Mouse (Mus musculus): ENCODE measurements around the gene Nfib. TPM values are rescaled to one million over a fixed set of nuclear protein-coding genes. Genes with fewer than 3 reads are reported as not detected.
A peak's percentile ranks its signal among the peaks of the same experiment; 100 is the strongest.

The Nfib gene
- polyA plus RNA-seq, 1 experiment from 2014 or later, result 59.0 TPM

- H3K4me1 ChIP-seq (ENCODE audit: control insufficient read depth, insufficient read depth, low read length), result peaks cover 58% of the 10 kb centered on the region
- H3K27me3 ChIP-seq (ENCODE audit: control insufficient read depth, insufficient read depth, low read length), result no peaks in the 10 kb centered on the region
- no peak overlapping the region for H3K4me3 ChIP-seq (ENCODE audit: low read depth, low read length)
- WGBS (ENCODE audit: insufficient replicate concordance), result 77% methylated on average over 22 of the region's 22 CpGs
- H3K27ac ChIP-seq (ENCODE audit: low read depth, low read length), result no peak overlapping the region
- no peaks in the 10 kb centered on the region for H3K9me3 ChIP-seq (replicated peaks; ENCODE audit: control insufficient read depth, low read length)
- H3K4me2 ChIP-seq, result no peak overlapping the region
- no peak overlapping the region for H3K9ac ChIP-seq (ENCODE audit: low read depth, low read length)
- ATAC-seq (replicated peaks; ENCODE audit: insufficient number of reproducible peaks, low FRiP score, low TSS enrichment), result no peak
- H3K36me3 ChIP-seq (ENCODE audit: control insufficient read depth, insufficient read depth, low read length), result no peaks in the 10 kb centered on the region
These were observed 296.8 kb downstream of the Nfib start for GRCm38 (mm10) chr4:82408463-82409404.

GRCm38 (mm10) chr4:82406511-82406910, 299.0 kb downstream of the Nfib start:
- no peak overlapping the region for H3K4me3 ChIP-seq (ENCODE audit: low read depth, low read length)
- peaks cover 54% of the 10 kb centered on the region for H3K4me1 ChIP-seq (ENCODE audit: control insufficient read depth, insufficient read depth, low read length)
- ATAC-seq (replicated peaks; ENCODE audit: insufficient number of reproducible peaks, low FRiP score, low TSS enrichment), result no peak
- no peaks in the 10 kb centered on the region for H3K9me3 ChIP-seq (replicated peaks; ENCODE audit: control insufficient read depth, low read length)
- 52% methylated on average over 6 of the region's 6 CpGs for WGBS (ENCODE audit: insufficient replicate concordance)
- no peak overlapping the region for H3K9ac ChIP-seq (ENCODE audit: low read depth, low read length)
- H3K27me3 ChIP-seq (ENCODE audit: control insufficient read depth, insufficient read depth, low read length), result no peaks in the 10 kb centered on the region
- H3K36me3 ChIP-seq (ENCODE audit: control insufficient read depth, insufficient read depth, low read length), result no peaks in the 10 kb centered on the region
- no peak overlapping the region; the same call in 1 of the 2 replicates for H3K4me2 ChIP-seq
- no peak overlapping the region for H3K27ac ChIP-seq (ENCODE audit: low read depth, low read length)

DNA sequence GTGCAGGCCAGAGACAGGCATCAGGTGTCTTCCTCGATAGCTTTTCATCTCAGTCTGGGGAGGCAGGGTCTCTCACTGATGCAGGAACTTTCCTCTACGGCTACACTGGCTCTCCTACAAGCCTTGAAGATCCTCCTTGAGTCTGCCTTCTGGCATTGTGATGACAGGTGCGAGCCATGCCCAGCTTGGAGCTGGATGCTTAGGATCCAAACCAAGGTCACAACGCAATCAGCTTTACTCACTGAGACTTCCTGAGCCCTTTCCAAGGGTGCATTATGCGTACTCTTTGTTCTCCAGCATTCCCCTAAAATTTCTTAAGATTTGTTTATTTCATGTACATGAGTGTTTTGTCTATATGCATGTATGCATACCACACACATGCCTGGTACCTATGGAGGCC, 299.8 kb downstream of the Nfib start:
- ATAC-seq (replicated peaks; ENCODE audit: insufficient number of reproducible peaks, low FRiP score, low TSS enrichment), result no peak
- Histone ChIP-seq H3K4me2 (no peak overlapping the region), H3K4me3 (ENCODE audit: low read depth, low read length) (no peak overlapping the region), H3K27ac (ENCODE audit: low read depth, low read length) (peak overlapping the region; percentile 41; the same call in 1 of the 2 replicates), H3K9ac (ENCODE audit: low read depth, low read length) (no peak overlapping the region), H3K27me3 (ENCODE audit: control insufficient read depth, insufficient read depth, low read length) (no peaks in the 10 kb centered on the region), H3K4me1 (ENCODE audit: control insufficient read depth, insufficient read depth, low read length) (peaks cover 56% of the 10 kb centered on the region), H3K36me3 (ENCODE audit: control insufficient read depth, insufficient read depth, low read length) (no peaks in the 10 kb centered on the region), H3K9me3 (replicated peaks; ENCODE audit: control insufficient read depth, low read length) (no peaks in the 10 kb centered on the region)
- 84% methylated on average over 5 of the region's 5 CpGs for WGBS (ENCODE audit: insufficient replicate concordance)

- Histone ChIP-seq H3K36me3 (ENCODE audit: control insufficient read depth, insufficient read depth, low read length) (no peaks in the 10 kb centered on the region), H3K4me3 (ENCODE audit: low read depth, low read length) (no peak overlapping the region), H3K9ac (ENCODE audit: low read depth, low read length) (no peak overlapping the region), H3K27ac (ENCODE audit: low read depth, low read length) (peak overlapping the region; percentile 59), H3K9me3 (replicated peaks; ENCODE audit: control insufficient read depth, low read length) (no peaks in the 10 kb centered on the region), H3K4me2 (peak overlapping the region; percentile 33), H3K27me3 (ENCODE audit: control insufficient read depth, insufficient read depth, low read length) (no peaks in the 10 kb centered on the region), H3K4me1 (ENCODE audit: control insufficient read depth, insufficient read depth, low read length) (peaks cover 67% of the 10 kb centered on the region)
- ATAC-seq (replicated peaks; ENCODE audit: insufficient number of reproducible peaks, low FRiP score, low TSS enrichment), result 0 out of 2 replicates have a peak, but pooled peaks have one; percentile 21
- WGBS (ENCODE audit: insufficient replicate concordance), result 47% methylated on average over 13 of the region's 13 CpGs
These were observed 301.4 kb downstream of the Nfib start for GRCm38 (mm10) chr4:82403975-82404651.

GRCm38 (mm10) chr4:82402666-82403065, 302.9 kb downstream of the Nfib start:
- Histone ChIP-seq H3K4me1 (ENCODE audit: control insufficient read depth, insufficient read depth, low read length) (peaks cover 61% of the 10 kb centered on the region), H3K36me3 (ENCODE audit: control insufficient read depth, insufficient read depth, low read length) (no peaks in the 10 kb centered on the region), H3K9me3 (replicated peaks; ENCODE audit: control insufficient read depth, low read length) (no peaks in the 10 kb centered on the region), H3K4me3 (ENCODE audit: low read depth, low read length) (no peak overlapping the region), H3K27me3 (ENCODE audit: control insufficient read depth, insufficient read depth, low read length) (no peaks in the 10 kb centered on the region), H3K9ac (ENCODE audit: low read depth, low read length) (no peak overlapping the region), H3K4me2 (no peak overlapping the region), H3K27ac (ENCODE audit: low read depth, low read length) (no peak overlapping the region)
- 84% methylated on average over 9 of the region's 9 CpGs for WGBS (ENCODE audit: insufficient replicate concordance)
- ATAC-seq (replicated peaks; ENCODE audit: insufficient number of reproducible peaks, low FRiP score, low TSS enrichment), result no peak

DNA sequence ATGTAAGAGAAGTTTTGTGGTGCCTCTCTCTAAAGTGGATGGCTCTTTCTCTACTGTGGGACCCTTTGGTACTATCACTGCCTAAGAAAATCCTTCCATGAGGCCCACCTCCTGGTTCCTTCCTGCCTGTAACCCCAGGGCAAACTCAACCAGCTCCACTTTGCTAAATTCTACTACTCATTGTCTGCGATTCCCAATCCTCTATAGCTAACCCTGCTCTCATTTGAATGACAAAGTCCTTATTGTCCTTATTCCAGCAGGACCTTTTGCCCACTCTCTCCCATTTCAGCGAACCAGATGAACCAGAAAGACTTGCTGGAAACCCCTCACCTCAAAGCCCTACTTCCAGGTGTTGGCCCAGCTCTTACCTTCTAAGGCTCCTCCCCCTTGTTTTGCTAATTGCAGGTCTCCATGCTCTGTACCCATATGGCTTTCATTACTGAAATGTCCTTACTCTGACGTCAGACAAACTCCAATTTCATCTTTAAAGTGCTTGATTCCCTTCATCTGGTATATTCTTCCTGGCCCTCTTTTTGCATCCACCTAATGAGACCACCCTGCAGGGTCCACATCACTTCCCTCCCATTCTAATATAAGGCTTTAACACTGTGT, 304.0 kb downstream of the Nfib start:
- H3K4me2 ChIP-seq, result no peak overlapping the region
- no peak overlapping the region for H3K27ac ChIP-seq (ENCODE audit: low read depth, low read length)
- no peak overlapping the region for H3K4me3 ChIP-seq (ENCODE audit: low read depth, low read length)
- H3K27me3 ChIP-seq (ENCODE audit: control insufficient read depth, insufficient read depth, low read length), result no peaks in the 10 kb centered on the region
- no peaks in the 10 kb centered on the region for H3K36me3 ChIP-seq (ENCODE audit: control insufficient read depth, insufficient read depth, low read length)
- no peak for ATAC-seq (replicated peaks; ENCODE audit: insufficient number of reproducible peaks, low FRiP score, low TSS enrichment)
- no peak overlapping the region for H3K9ac ChIP-seq (ENCODE audit: low read depth, low read length)
- no peaks in the 10 kb centered on the region for H3K9me3 ChIP-seq (replicated peaks; ENCODE audit: control insufficient read depth, low read length)
- peaks cover 54% of the 10 kb centered on the region for H3K4me1 ChIP-seq (ENCODE audit: control insufficient read depth, insufficient read depth, low read length)
- 64% methylated on average over 3 of the region's 3 CpGs for WGBS (ENCODE audit: insufficient replicate concordance)

- Histone ChIP-seq H3K4me3 (ENCODE audit: low read depth, low read length) (no peak overlapping the region), H3K4me2 (no peak overlapping the region), H3K27me3 (ENCODE audit: control insufficient read depth, insufficient read depth, low read length) (no peaks in the 10 kb centered on the region), H3K36me3 (ENCODE audit: control insufficient read depth, insufficient read depth, low read length) (no peaks in the 10 kb centered on the region), H3K27ac (ENCODE audit: low read depth, low read length) (0 out of 2 replicates have a peak overlapping the region, but pooled peaks have one; percentile 36), H3K9me3 (replicated peaks; ENCODE audit: control insufficient read depth, low read length) (no peaks in the 10 kb centered on the region), H3K4me1 (ENCODE audit: control insufficient read depth, insufficient read depth, low read length) (peaks cover 44% of the 10 kb centered on the region), H3K9ac (ENCODE audit: low read depth, low read length) (no peak overlapping the region)
- no peak for ATAC-seq (replicated peaks; ENCODE audit: insufficient number of reproducible peaks, low FRiP score, low TSS enrichment)
- WGBS (ENCODE audit: insufficient replicate concordance), result 19% methylated on average over 5 of the region's 5 CpGs
These were observed 305.0 kb downstream of the Nfib start for GRCm38 (mm10) chr4:82400536-82400935.
